Mouse (Mus musculus) kidney, embryonic 14.5 days (tissue): ENCODE measurements around the gene Gm17622. TPM values are rescaled to one million over a fixed set of nuclear protein-coding genes. Genes with fewer than 3 reads are reported as not detected.

Experiments
- ATAC-seq: fragments of 200-750 bp; cut with Nextera tagmentation; 2 replicates; pipeline ENCODE4 v1.8.0; 2017; ENCODE audit warnings: moderate number of reproducible peaks, mild to moderate bottlenecking, moderate TSS enrichment, moderate library complexity; ENCODE audit not compliant: low FRiP score, low TSS enrichment
- H3K27ac ChIP-seq: fragments of 300-500 bp; sonication (generic); 2 replicates; pipeline ENCODE4 v1.5.1; 2014; ENCODE audit warnings: low read depth, mild to moderate bottlenecking, low read length, moderate library complexity, mixed read lengths
- H3K27me3 ChIP-seq: fragments of 300-500 bp; sonication (generic); 2 replicates; pipeline ENCODE4 v1.6.1; 2014; ENCODE audit warnings: mild to moderate bottlenecking, low read length; ENCODE audit not compliant: control insufficient read depth, insufficient read depth
- H3K36me3 ChIP-seq: fragments of 300-500 bp; sonication (generic); 2 replicates; pipeline ENCODE4 v1.6.1; 2014; ENCODE audit warnings: low read length, mixed read lengths; ENCODE audit not compliant: control insufficient read depth, insufficient read depth
- H3K4me1 ChIP-seq: fragments of 300-500 bp; sonication (generic); 2 replicates; pipeline ENCODE4 v1.6.1; 2014; ENCODE audit warnings: low read length, mixed read lengths; ENCODE audit not compliant: control insufficient read depth, insufficient read depth
- H3K4me2 ChIP-seq: fragments of 300-500 bp; sonication (generic); replicated peaks from 2 replicates; pipeline ENCODE4 v1.6.1; 2014; ENCODE audit warnings: low read depth, mild to moderate bottlenecking, low read length
- H3K4me3 ChIP-seq: fragments of 300-500 bp; sonication (generic); 2 replicates; pipeline ENCODE4 v1.5.1; 2014; ENCODE audit warnings: mild to moderate bottlenecking, low read length
- H3K9ac ChIP-seq: fragments of 300-500 bp; sonication (generic); 2 replicates; pipeline ENCODE4 v1.6.1; 2014; ENCODE audit warnings: low read depth, mild to moderate bottlenecking, low read length, moderate library complexity
- H3K9me3 ChIP-seq: fragments of 300-500 bp; sonication (generic); 2 replicates; pipeline ENCODE4 v1.6.1; 2016; ENCODE audit warnings: low read length; ENCODE audit not compliant: control insufficient read depth
- WGBS: fragments of 180-500 bp; shearing (Covaris S2); extraction: QIAGEN DNeasy Blood & Tissue Kit; methylation state at CpG from one replicate; pipeline ENCODE4 v1.1.7; 2014; 5-methylcytosine and 5-hydroxymethylcytosine counted together
- polyA plus RNA-seq: library from polyadenylated mRNA; unstranded; fragments of >200 nt; fragmentation: Nextera tagmentation; extraction: Ambion mirVana; gene quantifications from 2 replicates; pipeline ENCODE4 v1.2.1, GENCODE M21; 2014

The Gm17622 gene
- polyA plus RNA-seq, 1 experiment from 2014 or later = not detected

DNA sequence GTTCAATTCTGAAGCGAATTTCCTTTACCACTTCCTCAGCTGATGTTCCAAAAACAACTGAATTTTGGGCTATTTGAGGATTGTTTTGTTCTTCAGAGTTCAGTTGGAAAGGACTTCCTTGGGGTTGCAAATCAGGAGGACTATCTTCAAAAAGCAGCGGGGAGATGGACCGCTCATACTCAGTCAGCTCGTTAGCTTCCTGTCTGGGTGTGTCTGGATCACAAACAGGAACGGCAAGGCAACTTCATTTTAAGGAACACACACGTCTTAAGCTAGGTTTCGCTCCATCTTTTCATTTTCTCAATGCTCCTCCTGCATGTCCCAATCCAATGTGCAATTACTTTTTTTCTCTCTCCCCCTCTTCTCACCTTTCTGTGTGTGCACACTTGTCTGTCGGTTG is 6.1 kb downstream of the Gm17622 start:
- no peaks in the 10 kb centered on the region for H3K9me3 ChIP-seq
- no peak overlapping the region for H3K4me3 ChIP-seq
- H3K4me2 ChIP-seq = no peak overlapping the region
- H3K27ac ChIP-seq = no peak overlapping the region
- no peak overlapping the region for H3K9ac ChIP-seq
- H3K4me1 ChIP-seq = no peaks in the 10 kb centered on the region
- 81% methylated on average over 8 of the region's 8 CpGs for WGBS
- H3K27me3 ChIP-seq = no peaks in the 10 kb centered on the region
- no peak for ATAC-seq
- H3K36me3 ChIP-seq = no peaks in the 10 kb centered on the region

DNA sequence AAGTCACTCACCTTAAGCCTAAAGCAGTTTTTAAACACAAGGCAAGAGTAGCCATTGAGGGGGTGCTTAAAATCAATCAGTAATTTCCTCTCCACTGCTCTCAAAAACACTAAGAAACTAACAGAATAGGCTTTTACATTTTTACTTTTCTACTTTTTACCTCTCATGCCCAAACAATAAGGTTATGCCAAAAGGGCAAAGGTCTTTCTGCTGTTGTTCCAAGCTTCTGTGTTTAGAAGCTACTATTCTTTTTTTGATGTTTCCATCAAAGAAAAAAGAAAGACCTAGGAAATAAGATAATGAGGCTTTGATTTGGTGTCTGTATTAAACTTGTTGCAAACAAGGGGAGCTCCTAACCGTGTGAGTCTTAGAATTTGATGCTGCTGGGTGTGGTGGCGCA is 9.4 kb downstream of the Gm17622 start:
- no peaks in the 10 kb centered on the region for H3K27me3 ChIP-seq
- no peak for ATAC-seq
- no peaks in the 10 kb centered on the region for H3K4me1 ChIP-seq
- WGBS = 86% methylated on average over 2 of the region's 2 CpGs
- no peak overlapping the region for H3K4me2 ChIP-seq
- no peak overlapping the region for H3K9ac ChIP-seq
- no peak overlapping the region for H3K4me3 ChIP-seq
- H3K27ac ChIP-seq = no peak overlapping the region
- no peaks in the 10 kb centered on the region for H3K9me3 ChIP-seq
- H3K36me3 ChIP-seq = no peaks in the 10 kb centered on the region

DNA sequence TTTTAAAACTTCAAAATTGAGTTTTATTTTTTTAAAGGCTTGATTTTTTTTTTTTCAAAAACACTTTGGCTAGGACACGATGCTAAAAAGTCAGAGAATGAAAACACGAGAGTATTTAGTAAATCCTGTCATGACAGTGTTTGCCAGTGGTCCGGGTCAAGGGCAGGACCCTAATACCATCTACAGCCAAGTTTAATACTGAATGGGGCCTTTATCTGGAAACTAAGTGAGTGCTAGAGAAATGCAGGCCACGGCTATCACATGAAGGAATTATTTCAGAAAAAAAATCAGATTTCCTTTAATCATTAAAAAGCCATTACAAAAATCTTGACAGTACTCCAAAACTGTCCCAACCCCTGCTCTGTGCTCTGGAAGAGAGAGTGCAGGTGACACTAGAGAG is 15.1 kb downstream of the Gm17622 start:
- ATAC-seq = no peak
- WGBS = 84% methylated on average over 4 of the region's 4 CpGs

DNA sequence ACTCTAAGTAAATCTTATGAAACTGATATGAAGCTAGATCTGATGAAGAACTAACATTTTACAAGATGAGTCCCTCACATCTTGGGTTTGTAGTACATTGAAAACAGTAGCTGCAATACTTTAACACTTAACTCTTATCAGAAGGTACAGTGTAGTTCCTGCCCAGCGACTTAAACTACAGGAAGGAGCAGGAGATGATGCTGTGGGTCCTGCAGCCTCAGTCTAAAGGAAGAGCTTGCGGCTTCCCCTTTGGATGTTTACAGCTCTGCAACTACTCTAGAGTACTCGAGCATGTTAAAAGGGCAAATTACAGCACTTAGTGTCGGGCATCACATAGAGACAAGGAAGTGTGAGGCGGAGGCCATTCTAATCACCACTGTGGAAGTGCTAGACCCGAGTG is 15.8 kb downstream of the Gm17622 start:
- Histone ChIP-seq H3K9me3 (no peaks in the 10 kb centered on the region), H3K4me3 (no peak overlapping the region), H3K27me3 (no peaks in the 10 kb centered on the region), H3K9ac (no peak overlapping the region), H3K36me3 (no peaks in the 10 kb centered on the region), H3K27ac (no peak overlapping the region), H3K4me1 (no peaks in the 10 kb centered on the region), H3K4me2 (no peak overlapping the region)
- no peak for ATAC-seq
- WGBS = 59% methylated on average over 6 of the region's 6 CpGs

More for the DNA sequence above, 15.1 kb downstream of the Gm17622 start:
- H3K9ac ChIP-seq = no peak overlapping the region
- H3K4me2 ChIP-seq = no peak overlapping the region
- H3K36me3 ChIP-seq = no peaks in the 10 kb centered on the region
- no peaks in the 10 kb centered on the region for H3K9me3 ChIP-seq
- H3K27me3 ChIP-seq = no peaks in the 10 kb centered on the region
- no peak overlapping the region for H3K27ac ChIP-seq
- H3K4me3 ChIP-seq = no peak overlapping the region
- H3K4me1 ChIP-seq = no peaks in the 10 kb centered on the region

DNA sequence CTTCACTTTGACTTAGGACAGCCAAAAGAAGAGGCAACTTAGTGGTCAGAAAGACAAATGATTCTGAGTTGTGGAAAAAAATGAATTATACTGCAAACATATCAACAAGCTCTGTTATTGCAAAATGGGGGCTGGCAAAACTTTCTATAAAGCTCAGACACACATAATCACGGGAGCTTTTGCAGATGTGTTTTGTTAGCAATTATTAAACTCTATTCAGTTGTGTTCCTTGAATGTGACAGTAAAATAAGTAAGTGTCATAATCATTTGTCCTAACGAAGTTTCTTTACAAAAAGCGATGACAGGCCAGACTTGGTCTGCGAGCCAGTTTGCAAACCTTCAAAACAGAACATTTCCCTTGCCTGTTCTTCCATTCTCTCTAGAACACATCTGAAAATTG is 17.0 kb downstream of the Gm17622 start:
- H3K36me3 ChIP-seq = no peaks in the 10 kb centered on the region
- H3K4me2 ChIP-seq = no peak overlapping the region
- 91% methylated on average over 4 of the region's 4 CpGs for WGBS
- no peak overlapping the region for H3K4me3 ChIP-seq
- no peak for ATAC-seq
- no peaks in the 10 kb centered on the region for H3K27me3 ChIP-seq
- H3K4me1 ChIP-seq = 0 out of 2 replicates have a peak, but pooled peaks cover 2% of the 10 kb centered on the region
- H3K9me3 ChIP-seq = no peaks in the 10 kb centered on the region
- H3K27ac ChIP-seq = no peak overlapping the region
- no peak overlapping the region for H3K9ac ChIP-seq

DNA sequence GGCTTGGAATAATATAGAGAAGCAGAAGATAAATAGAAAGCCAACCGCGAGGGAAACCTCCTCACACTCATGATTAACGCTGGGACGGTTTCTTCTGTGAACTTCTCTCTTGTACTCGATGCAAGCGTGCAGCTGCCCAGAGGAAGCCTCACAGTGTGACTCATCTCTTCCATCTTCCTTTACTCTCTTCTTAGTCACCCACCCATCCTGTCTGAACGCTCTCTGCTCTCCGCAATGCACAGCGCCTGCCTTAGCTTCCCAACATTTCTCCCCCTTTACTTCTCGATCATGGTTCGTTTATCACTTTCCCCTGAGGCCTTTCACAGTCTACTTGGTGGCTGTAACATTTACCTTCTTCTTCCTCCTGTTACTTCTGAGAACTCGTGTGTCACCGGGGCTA is 20.1 kb downstream of the Gm17622 start:
- Histone ChIP-seq H3K4me2 (no peak overlapping the region), H3K27me3 (no peaks in the 10 kb centered on the region), H3K4me3 (no peak overlapping the region), H3K27ac (no peak overlapping the region), H3K4me1 (0 out of 2 replicates have a peak, but pooled peaks cover 2% of the 10 kb centered on the region), H3K36me3 (no peaks in the 10 kb centered on the region), H3K9me3 (no peaks in the 10 kb centered on the region), H3K9ac (no peak overlapping the region)
- WGBS = 78% methylated on average over 13 of the region's 13 CpGs
- no peak for ATAC-seq

DNA sequence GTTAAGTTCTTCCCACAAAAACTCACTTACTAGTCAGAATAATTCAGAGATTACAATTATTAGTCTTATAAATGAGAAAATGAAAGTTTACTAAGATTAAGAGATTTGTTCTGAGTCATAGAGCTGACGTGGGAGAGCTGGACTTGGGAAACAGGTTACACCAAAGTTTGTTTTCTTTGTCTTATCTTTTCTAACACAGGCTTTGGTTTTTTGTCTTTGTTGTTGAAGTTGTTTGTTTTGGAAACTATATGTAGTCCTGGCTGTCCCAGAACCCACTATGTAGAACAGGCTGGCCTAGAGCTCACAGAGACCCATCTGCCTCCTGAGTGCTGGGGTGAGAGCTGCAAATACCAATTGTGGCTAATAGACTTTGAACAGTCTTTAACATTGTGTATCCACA is 20.7 kb downstream of the Gm17622 start:
- H3K9me3 ChIP-seq = no peaks in the 10 kb centered on the region
- 74% methylated on average over 1 of the region's 1 CpGs for WGBS
- H3K4me2 ChIP-seq = no peak overlapping the region
- H3K9ac ChIP-seq = no peak overlapping the region
- H3K36me3 ChIP-seq = no peaks in the 10 kb centered on the region
- no peak overlapping the region for H3K4me3 ChIP-seq
- ATAC-seq = no peak
- no peaks in the 10 kb centered on the region for H3K27me3 ChIP-seq
- 0 out of 2 replicates have a peak, but pooled peaks cover 2% of the 10 kb centered on the region for H3K4me1 ChIP-seq
- no peak overlapping the region for H3K27ac ChIP-seq

DNA sequence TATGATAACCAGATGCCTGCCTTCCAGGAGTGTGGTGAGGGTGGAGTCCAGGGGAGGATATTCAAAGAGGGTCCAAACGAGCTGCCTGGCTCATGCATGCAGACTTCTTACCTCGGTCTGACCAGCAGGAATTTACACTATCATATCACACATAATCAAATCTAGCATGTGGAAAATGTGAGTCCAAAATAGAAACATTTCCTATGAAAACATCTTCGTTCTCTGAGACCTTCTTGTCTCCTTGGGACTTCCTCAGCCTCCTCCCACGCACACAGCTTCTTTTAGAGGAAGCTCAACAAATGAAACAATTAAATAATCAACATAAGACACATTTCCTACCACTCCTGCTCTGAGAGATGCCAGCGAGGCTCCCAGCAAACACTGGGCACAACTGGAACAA is 21.4 kb downstream of the Gm17622 start:
- no peaks in the 10 kb centered on the region for H3K36me3 ChIP-seq
- no peaks in the 10 kb centered on the region for H3K9me3 ChIP-seq
- ATAC-seq = no peak
- WGBS = 53% methylated on average over 5 of the region's 5 CpGs
- H3K27ac ChIP-seq = 0 out of 2 replicates have a peak overlapping the region, but pooled peaks have one; percentile 30
- H3K4me3 ChIP-seq = no peak overlapping the region
- no peak overlapping the region for H3K4me2 ChIP-seq
- H3K4me1 ChIP-seq = 0 out of 2 replicates have a peak, but pooled peaks cover 2% of the 10 kb centered on the region
- H3K9ac ChIP-seq = no peak overlapping the region
- H3K27me3 ChIP-seq = no peaks in the 10 kb centered on the region

DNA sequence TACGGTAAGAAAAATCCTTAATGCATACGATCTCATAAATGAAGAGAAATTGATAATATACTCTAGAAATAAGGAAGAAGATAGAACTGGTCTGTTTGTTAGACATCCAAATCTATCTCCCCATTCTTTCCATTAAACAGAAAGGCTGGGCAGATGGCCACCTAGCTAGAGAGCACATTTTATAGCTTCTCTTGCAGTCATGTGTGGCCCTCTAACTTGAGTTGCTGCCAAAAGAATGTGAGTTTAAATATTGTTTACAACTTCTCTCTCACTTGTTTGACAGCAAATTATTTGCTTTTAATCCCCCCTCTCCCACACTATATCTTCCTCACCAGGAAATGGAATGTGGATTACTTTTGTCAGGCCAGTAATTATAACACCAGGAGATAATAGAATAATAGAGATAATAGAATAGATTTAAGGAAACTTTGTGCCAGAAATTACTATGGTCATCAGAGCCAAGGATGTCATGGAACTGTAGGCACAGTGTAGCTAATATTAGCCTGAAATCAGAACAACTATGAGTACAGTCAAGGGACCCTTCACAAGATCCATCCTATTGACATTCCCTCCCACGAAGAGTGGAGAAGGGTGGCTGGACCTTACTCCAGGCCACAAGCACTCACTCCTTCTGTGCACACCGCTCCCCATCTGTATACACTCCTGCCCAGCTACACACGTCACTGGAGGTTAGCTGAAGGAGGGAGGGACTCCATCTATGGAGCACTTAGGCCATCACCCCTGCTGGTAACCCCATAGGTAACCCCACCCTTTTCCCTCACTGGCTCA is 23.8 kb downstream of the Gm17622 start:
- H3K9ac ChIP-seq = no peak overlapping the region
- H3K4me1 ChIP-seq = 0 out of 2 replicates have a peak, but pooled peaks cover 2% of the 10 kb centered on the region
- H3K9me3 ChIP-seq = no peaks in the 10 kb centered on the region
- H3K27ac ChIP-seq = no peak overlapping the region
- no peaks in the 10 kb centered on the region for H3K36me3 ChIP-seq
- H3K27me3 ChIP-seq = no peaks in the 10 kb centered on the region
- WGBS = 83% methylated on average over 5 of the region's 5 CpGs
- H3K4me2 ChIP-seq = no peak overlapping the region
- no peak for ATAC-seq
- H3K4me3 ChIP-seq = no peak overlapping the region
